ENCODE assay signal across 7 mouse cellular contexts in the genomic region with DNA sequence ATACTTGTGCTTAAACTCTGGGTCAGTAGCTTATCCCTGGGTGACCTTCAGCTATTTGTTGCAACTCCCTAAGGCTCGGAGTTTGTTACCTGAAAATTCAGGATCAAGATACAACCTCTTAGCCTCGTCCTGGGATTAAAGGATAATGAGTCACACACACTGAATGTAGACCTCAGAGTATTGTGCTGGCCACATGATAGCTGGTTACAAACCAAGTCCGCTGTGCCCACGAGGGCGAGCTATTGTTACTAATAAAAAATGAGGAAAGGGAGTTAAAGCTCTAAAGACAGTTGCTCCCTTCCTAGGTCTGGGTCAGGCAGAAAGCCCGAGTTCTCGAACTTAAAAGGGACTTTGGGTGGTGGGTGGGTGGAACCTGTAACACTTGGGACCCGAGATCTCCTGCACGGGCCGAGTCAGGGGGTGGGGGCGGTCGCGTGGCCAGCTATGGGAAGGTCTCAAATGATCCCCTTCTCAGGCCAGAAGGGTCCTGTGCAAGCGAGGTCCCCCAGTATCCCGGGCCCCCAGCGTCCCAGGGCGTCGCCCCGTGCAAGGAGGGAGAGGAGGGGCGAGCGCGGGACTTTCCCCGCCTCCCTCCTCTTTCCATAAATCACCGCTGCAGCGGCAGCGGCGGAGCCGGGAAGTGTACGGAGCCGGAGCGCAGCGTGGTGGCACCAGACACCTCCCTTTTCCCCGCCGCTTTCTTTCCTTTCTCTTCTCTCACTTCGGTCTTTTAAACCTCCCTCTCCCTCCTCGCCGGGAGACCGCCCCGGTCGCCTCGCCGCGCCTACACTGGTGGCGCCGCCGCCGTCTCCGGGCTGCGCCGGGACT. TPM values are rescaled to one million over a fixed set of nuclear protein-coding genes. Genes with fewer than 3 reads are reported as not detected.
A peak's percentile ranks its signal among the peaks of the same experiment; 100 is the strongest.
DNase-seq lines count a peak whose midpoint lies in the region; ATAC-seq lines count a peak whose summit lies in the region.

A gene (plus strand): TSS at position 633 of the 828 bp plus-strand sequence.

- H3K4me3 ChIP-seq in hindbrain, embryonic 12.5 days, result peak within 1 kb of the TSS; percentile 91
- H3K4me3 ChIP-seq in stomach, embryonic 15.5 days (replicated peaks), result peak within 1 kb of the TSS; percentile 92

- H3K27ac ChIP-seq in hindbrain, embryonic 12.5 days, result peak within 1 kb of the TSS; percentile 93
- H3K27ac ChIP-seq in stomach, embryonic 15.5 days, result peak within 1 kb of the TSS; percentile 96

- under 1% methylated on average over 42 of the region's 50 CpGs for WGBS in hindbrain, embryonic 12.5 days
- under 1% methylated on average over 48 of the region's 50 CpGs for WGBS in stomach, embryonic 15.5 days

- H3K4me2 ChIP-seq in hindbrain, embryonic 12.5 days (replicated peaks), result peak within 1 kb of the TSS; percentile 82
- H3K4me2 ChIP-seq in stomach, embryonic 15.5 days, result peak within 1 kb of the TSS; percentile 87

- no peaks in the 10 kb centered on the region for H3K36me3 ChIP-seq in hindbrain, embryonic 12.5 days
- H3K36me3 ChIP-seq in stomach, embryonic 15.5 days, result no peaks in the 10 kb centered on the region

- H3K9ac ChIP-seq in hindbrain, embryonic 12.5 days, result peak within 1 kb of the TSS; percentile 95
- H3K9ac ChIP-seq in stomach, embryonic 15.5 days, result peak within 1 kb of the TSS; percentile 88

- H3K4me1 ChIP-seq in hindbrain, embryonic 12.5 days, result peaks cover 33% of the 10 kb centered on the region
- H3K4me1 ChIP-seq in stomach, embryonic 15.5 days, result 0 out of 2 replicates have a peak, but pooled peaks cover 4% of the 10 kb centered on the region

- H3K27me3 ChIP-seq in hindbrain, embryonic 12.5 days, result no peaks in the 10 kb centered on the region
- no peaks in the 10 kb centered on the region for H3K27me3 ChIP-seq in stomach, embryonic 15.5 days (replicated peaks)

- H3K9me3 ChIP-seq in hindbrain, embryonic 12.5 days (replicated peaks), result no peaks in the 10 kb centered on the region; the same call in 1 of the 2 replicates
- H3K9me3 ChIP-seq in stomach, embryonic 15.5 days, result no peaks in the 10 kb centered on the region

- DNase-seq in adrenal gland, adult (ENCODE audit: inconsistent age in 2 of 2, low spot score in 1 of 2), result peak; percentile 83 to 94
- peak; percentile 75 for DNase-seq in gastrocnemius, adult 18-20 months (ENCODE audit: low spot score)
- DNase-seq in layer of hippocampus, postnatal 25 days (ENCODE audit: extremely low spot score in 1 of 2, low spot score in 1 of 2), result peak in 1 of 2 experiments; percentile 51
- peak; percentile 83 for DNase-seq in lung, postnatal 36 days

- ATAC-seq in common myeloid progenitor, adult 5-6 weeks (replicated peaks; ENCODE audit: low read depth, poor library complexity, severe bottlenecking), result 0 out of 2 replicates have a peak, but pooled peaks have one; percentile 54
- peak; percentile 78 for ATAC-seq in hindbrain, embryonic 12.5 days (ENCODE audit: low FRiP score)
- ATAC-seq in stomach, embryonic 15.5 days (ENCODE audit: insufficient read depth, low FRiP score, low read depth), result peak; percentile 67

RNA-seq across cellular contexts. Expression of the gene that starts here (rescaled TPM):
- total RNA-seq in common myeloid progenitor, adult 5-6 weeks (2017), result 3.1 and 6.4 TPM in 2 replicates
- 1 to 10 TPM; 3.2 to 4.1 TPM for total RNA-seq in gastrocnemius, adult 18-20 months (2021)
- polyA plus RNA-seq in hindbrain, embryonic 12.5 days (2016; fragmentation: Nextera tagmentation; extraction: Ambion mirVana), result 34.7 and 35.5 TPM in 2 replicates
- total RNA-seq in layer of hippocampus, postnatal 25 days (2021), result 10 to 100 TPM; 30.0 to 32.0 TPM
- polyA plus RNA-seq in stomach, embryonic 15.5 days (2015; fragmentation: Nextera tagmentation; extraction: Ambion mirVana), result 12.7 and 13.0 TPM in 2 replicates
